Mouse (Mus musculus) small intestine, adult 2 months (tissue): Measurements from ENCODE around the gene Dpp6. TPM values are rescaled to one million over a fixed set of nuclear protein-coding genes. Genes with fewer than 3 reads are reported as not detected.

Source experiments
- H3K27ac ChIP-seq: fragments of 200-500 bp; 2 replicates; pipeline ENCODE4 v1.5.1; 2012; ENCODE audit warnings: low read depth, low read length, control low read depth, inconsistent platforms; ENCODE audit not compliant: insufficient read depth
- H3K27me3 ChIP-seq: fragments of 200-500 bp; 2 replicates; pipeline ENCODE4 v1.6.1; 2012; ENCODE audit warnings: mild to moderate bottlenecking, moderate library complexity, low read length, inconsistent platforms; ENCODE audit not compliant: control insufficient read depth, insufficient read depth
- H3K36me3 ChIP-seq: fragments of 200-500 bp; 2 replicates; pipeline ENCODE4 v1.6.1; 2012; ENCODE audit warnings: mild to moderate bottlenecking, low read length, control low read depth, inconsistent platforms; ENCODE audit not compliant: control insufficient read depth, insufficient read depth
- H3K4me1 ChIP-seq: fragments of 200-500 bp; 2 replicates; pipeline ENCODE4 v1.6.1; 2012; ENCODE audit warnings: low read length, inconsistent platforms, mixed read lengths; ENCODE audit not compliant: control insufficient read depth, insufficient read depth, insufficient read length
- H3K4me3 ChIP-seq: fragments of 200-500 bp; 2 replicates; pipeline ENCODE4 v1.5.1; 2012; ENCODE audit warnings: low read depth, mild to moderate bottlenecking, control low read depth, inconsistent platforms, low read length, moderate library complexity
- CTCF ChIP-seq: fragments of 200-500 bp; IDR thresholded peaks from 2 replicates; pipeline ENCODE4 v1.5.1; 2012; ENCODE audit warnings: low read depth, mild to moderate bottlenecking, control low read depth, inconsistent platforms, low read length, moderate library complexity, mixed read lengths; ENCODE audit not compliant: insufficient replicate concordance, insufficient read length; ENCODE audit errors: extremely low read depth
- POLR2A ChIP-seq: fragments of 200-500 bp; IDR thresholded peaks from 2 replicates; pipeline ENCODE4 v1.6.1; 2012; ENCODE audit warnings: low read depth, mild to moderate bottlenecking, control low read depth, inconsistent platforms, low read length, moderate library complexity
- WGBS: fragments of 180-500 bp; shearing (Covaris S2); methylation state at CpG from one replicate; pipeline ENCODE4 v1.1.7; 2018; 5-methylcytosine and 5-hydroxymethylcytosine counted together
- polyA plus RNA-seq: library from polyadenylated mRNA; depleted of rRNA; stranded (reverse); fragments of >200 nt; gene quantifications from 2 replicates; pipeline ENCODE4 v1.2.3, GENCODE M21; 2012

The Dpp6 gene
- polyA plus RNA-seq, 1 experiment = 0.41 TPM

- TF ChIP-seq CTCF = no peak
- WGBS = 48% methylated on average over 5 of the region's 5 CpGs
- Histone ChIP-seq H3K27ac (no peak overlapping the region), H3K4me3 (no peak overlapping the region), H3K36me3 (no peaks in the 10 kb centered on the region), H3K27me3 (no peaks in the 10 kb centered on the region), H3K4me1 (no peaks in the 10 kb centered on the region)
Observed at GRCm38 (mm10) chr5:27037796-27038195, 220.8 kb downstream of the Dpp6 start.

- H3K4me3 ChIP-seq = no peak overlapping the region
- H3K36me3 ChIP-seq = no peaks in the 10 kb centered on the region
- TF ChIP-seq CTCF (no peak), POLR2A (no peak)
- H3K4me1 ChIP-seq = no peaks in the 10 kb centered on the region
- H3K27me3 ChIP-seq = no peaks in the 10 kb centered on the region
- no peak overlapping the region for H3K27ac ChIP-seq
- WGBS = 22% methylated on average over 7 of the region's 7 CpGs
Observed at GRCm38 (mm10) chr5:27048167-27048566, 231.2 kb downstream of the Dpp6 start.

DNA sequence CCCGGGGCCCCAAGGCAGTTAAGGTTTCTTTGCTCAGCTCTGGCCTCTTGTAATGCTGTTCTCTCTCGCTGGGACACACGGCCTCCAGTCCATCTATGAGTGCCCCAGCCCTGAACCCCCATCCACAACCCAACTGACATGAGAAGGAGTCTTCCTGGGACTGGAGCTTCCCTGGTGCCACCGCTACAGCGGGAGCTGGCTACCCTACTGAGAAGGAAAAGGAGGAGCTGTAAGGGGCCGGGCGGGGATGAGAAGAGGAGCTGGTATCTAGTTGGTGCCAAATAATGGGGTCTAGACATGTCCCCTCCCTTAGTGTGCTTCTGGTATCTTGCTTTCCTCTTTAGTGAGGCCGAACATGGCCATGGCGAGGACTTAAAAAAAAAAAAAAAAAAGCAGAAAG is 231.9 kb downstream of the Dpp6 start:
- Histone ChIP-seq H3K4me1 (no peaks in the 10 kb centered on the region), H3K4me3 (no peak overlapping the region), H3K27ac (no peak overlapping the region), H3K27me3 (no peaks in the 10 kb centered on the region), H3K36me3 (no peaks in the 10 kb centered on the region)
- WGBS = 16% methylated on average over 9 of the region's 9 CpGs
- TF ChIP-seq CTCF = no peak
- TF ChIP-seq POLR2A = no peak

DNA sequence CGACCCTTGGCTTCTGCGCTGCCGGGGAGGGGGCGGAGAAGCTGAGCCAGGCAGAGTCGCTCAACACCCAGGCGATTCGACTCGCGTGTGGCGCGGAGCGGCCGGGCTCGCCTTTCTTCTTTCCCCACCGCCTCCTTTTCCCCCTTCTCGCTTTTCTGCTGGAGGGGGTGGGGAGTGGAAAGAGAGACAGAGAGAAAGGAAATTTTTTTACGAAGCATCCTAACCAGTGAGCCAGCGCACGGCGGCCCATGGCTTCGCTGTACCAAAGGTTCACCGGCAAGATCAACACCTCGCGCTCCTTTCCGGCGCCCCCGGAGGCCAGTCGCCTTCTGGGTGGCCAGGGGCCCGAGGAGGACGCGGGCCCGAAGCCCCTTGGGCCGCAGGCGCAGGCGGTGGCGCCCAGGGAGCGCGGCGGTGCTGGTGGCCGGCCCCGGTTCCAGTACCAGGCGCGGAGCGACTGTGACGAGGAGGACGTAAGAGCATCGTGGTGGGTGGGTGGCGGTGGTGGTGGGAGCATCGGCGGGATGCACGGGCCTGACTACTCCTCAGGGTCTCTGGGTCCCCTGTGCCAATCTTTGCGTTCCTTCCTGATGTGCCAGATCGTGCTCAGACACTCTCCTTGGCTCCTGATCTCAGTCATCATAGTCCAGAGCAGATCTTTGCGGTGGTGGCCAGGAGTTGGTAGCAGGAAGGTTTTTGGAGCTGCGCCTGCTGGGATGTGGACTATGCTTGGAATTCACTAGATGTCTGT is 232.5 kb downstream of the Dpp6 start:
- no peak overlapping the region for H3K27ac ChIP-seq
- H3K4me3 ChIP-seq = no peak overlapping the region
- no peaks in the 10 kb centered on the region for H3K36me3 ChIP-seq
- WGBS = 5% methylated on average over 55 of the region's 55 CpGs
- H3K27me3 ChIP-seq = no peaks in the 10 kb centered on the region
- no peaks in the 10 kb centered on the region for H3K4me1 ChIP-seq
- TF ChIP-seq CTCF = no peak
- no peak for TF ChIP-seq POLR2A

DNA sequence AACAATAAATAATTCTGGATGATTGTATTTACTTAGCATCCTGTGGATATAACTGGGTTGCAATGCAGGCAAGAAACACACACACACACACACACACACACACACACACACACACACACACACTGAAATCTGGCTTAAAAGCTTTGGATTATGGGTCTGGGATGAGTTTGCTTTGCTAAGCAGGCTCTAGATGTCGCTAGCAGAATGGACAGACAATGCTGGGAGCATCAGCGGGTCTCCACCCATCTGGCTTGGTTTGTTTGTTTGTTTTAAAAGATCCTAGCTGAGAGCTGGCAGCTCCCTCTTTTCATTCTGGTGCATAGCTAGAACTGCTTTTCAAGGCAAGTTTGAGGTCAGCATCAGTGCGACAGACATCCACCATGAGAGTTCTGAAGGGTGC is 234.2 kb downstream of the Dpp6 start:
- TF ChIP-seq CTCF (no peak), POLR2A (no peak)
- no peaks in the 10 kb centered on the region for H3K36me3 ChIP-seq
- no peaks in the 10 kb centered on the region for H3K27me3 ChIP-seq
- H3K4me1 ChIP-seq = no peaks in the 10 kb centered on the region
- no peak overlapping the region for H3K4me3 ChIP-seq
- H3K27ac ChIP-seq = no peak overlapping the region
- 40% methylated on average over 3 of the region's 3 CpGs for WGBS

- Histone ChIP-seq H3K36me3 (no peaks in the 10 kb centered on the region), H3K27ac (no peak overlapping the region), H3K4me3 (no peak overlapping the region), H3K27me3 (no peaks in the 10 kb centered on the region), H3K4me1 (no peaks in the 10 kb centered on the region)
- no peak for TF ChIP-seq POLR2A
- TF ChIP-seq CTCF = no peak
- WGBS = 28% methylated on average over 2 of the region's 2 CpGs
Observed at GRCm38 (mm10) chr5:27052441-27052840, 235.4 kb downstream of the Dpp6 start.

DNA sequence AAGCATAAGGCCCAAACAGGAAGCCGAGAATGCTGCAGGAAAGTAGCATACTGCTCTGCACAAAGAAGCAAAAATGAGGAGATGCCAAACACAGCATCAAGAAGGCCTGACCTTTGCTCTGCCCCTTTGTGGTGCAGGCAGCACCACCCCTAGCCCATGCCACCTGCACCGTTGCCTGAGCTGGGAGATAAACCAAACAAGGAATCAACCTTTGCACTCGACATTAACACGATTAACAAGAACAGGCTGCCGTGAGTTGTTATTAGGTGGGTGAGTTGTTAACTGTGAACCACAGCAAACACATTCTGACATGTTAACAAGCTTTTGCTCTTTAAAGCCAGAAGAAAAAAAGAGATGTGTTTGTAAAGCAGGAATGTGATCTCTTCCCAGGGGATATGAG is 239.4 kb downstream of the Dpp6 start:
- WGBS = 31% methylated on average over 5 of the region's 5 CpGs
- no peak overlapping the region for H3K27ac ChIP-seq
- no peaks in the 10 kb centered on the region for H3K27me3 ChIP-seq
- H3K36me3 ChIP-seq = no peaks in the 10 kb centered on the region
- no peak overlapping the region for H3K4me3 ChIP-seq
- no peaks in the 10 kb centered on the region for H3K4me1 ChIP-seq
- TF ChIP-seq POLR2A (no peak), CTCF (no peak)

DNA sequence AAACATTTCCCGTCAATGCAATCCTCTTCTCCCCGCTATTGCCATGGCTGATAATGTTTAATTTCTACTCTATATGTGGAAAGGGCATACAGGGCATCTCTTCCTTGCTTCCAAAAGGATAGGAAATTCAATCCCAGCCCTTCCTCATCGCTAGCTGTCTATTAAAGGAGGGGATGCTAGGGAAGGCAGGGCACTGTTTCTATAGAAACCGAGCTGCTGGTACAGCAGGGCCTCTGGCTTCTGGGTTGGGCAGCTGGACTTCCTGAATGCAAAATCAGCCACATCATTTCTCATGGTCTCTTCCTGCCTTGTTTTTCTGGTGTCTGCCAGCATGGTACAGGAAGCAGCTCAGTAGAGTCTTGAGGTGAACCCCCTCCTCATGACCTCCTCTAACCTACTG is 243.1 kb downstream of the Dpp6 start:
- TF ChIP-seq CTCF (no peak), POLR2A (no peak)
- no peaks in the 10 kb centered on the region for H3K36me3 ChIP-seq
- WGBS = 74% methylated on average over 4 of the region's 4 CpGs

More for the DNA sequence above, 243.1 kb downstream of the Dpp6 start:
- H3K27me3 ChIP-seq = no peaks in the 10 kb centered on the region
- no peaks in the 10 kb centered on the region for H3K4me1 ChIP-seq
- no peak overlapping the region for H3K4me3 ChIP-seq
- no peak overlapping the region for H3K27ac ChIP-seq
